9 mouse cellular contexts compared by ENCODE assay signal in the genomic region with DNA sequence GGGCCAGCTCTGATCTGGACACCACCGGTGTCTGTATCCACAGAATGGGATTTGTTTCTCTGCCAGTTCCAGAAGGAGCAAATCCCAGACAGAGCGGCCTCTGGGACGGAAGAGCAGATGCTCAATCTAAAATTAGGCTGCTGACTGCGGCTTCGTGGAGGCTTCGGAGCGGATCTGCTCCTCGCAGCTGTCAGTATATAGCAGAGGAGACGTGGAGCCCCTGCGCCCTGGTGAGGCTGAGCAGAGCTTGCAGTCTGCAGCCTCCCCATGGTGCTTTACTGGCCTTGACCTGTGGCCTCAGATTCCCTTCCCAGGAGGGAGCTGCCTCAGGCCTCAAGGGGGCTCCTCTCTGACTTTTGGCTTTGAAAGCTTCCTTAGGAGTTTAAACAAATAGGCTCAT. TPM values are rescaled to one million over a fixed set of nuclear protein-coding genes. Genes with fewer than 3 reads are reported as not detected.
DNase-seq lines count a peak whose midpoint lies in the region; ATAC-seq and TF ChIP-seq lines count a peak whose summit lies in the region.
"Had no signal": no experiment of that assay in that cellular context is flagged by ENCODE, and none has a peak within 500 bp of the region (broad histone marks: within the 10 kb centered on the region; RNA-seq: fewer than 3 reads in every experiment).

No protein-coding gene starts in this region.

- WGBS in midbrain, postnatal 0 days: 58% methylated on average over 10 of the region's 10 CpGs
- WGBS in midbrain, embryonic 15.5 days: 55% methylated on average over 10 of the region's 10 CpGs

- no peak for TF ChIP-seq CTCF in midbrain, postnatal 0 days (IDR thresholded peaks at IDR 0.05)

- H3K9me3 ChIP-seq in midbrain, postnatal 0 days (ENCODE audit: low read length): no peaks in the 10 kb centered on the region
- no peaks in the 10 kb centered on the region for H3K9me3 ChIP-seq in midbrain, embryonic 15.5 days
- H3K9me3 ChIP-seq: limb, embryonic 12.5 days had no signal

- intact Hi-C loops in heart, postnatal 25 days (cut with DNase I): no loop called here
- intact Hi-C loops in left cerebral cortex, postnatal 4 days (cut with DNase I): no loop called here

- peak; percentile 60 for DNase-seq in adrenal gland, postnatal 14 days
- no peak for DNase-seq in adrenal gland, adult 8-10 months
- DNase-seq in midbrain, postnatal 0 days (ENCODE audit: low spot score): peak; percentile 59
- DNase-seq in heart, postnatal 25 days (ENCODE audit: low spot score): peak; percentile 16
- DNase-seq in left cerebral cortex, postnatal 4 days: peak; percentile 70
- peak; percentile 43 for DNase-seq in testis, postnatal 14 days (ENCODE audit: low spot score)
- DNase-seq in T-cell, adult 2 months (ENCODE audit: low spot score): no peak

- no peaks in the 10 kb centered on the region for H3K27me3 ChIP-seq in midbrain, postnatal 0 days (ENCODE audit: insufficient read depth, low read length)
- no peaks in the 10 kb centered on the region for H3K27me3 ChIP-seq in midbrain, embryonic 15.5 days (replicated peaks)

- H3K9ac ChIP-seq in midbrain, postnatal 0 days (replicated peaks; ENCODE audit: low read length, poor library complexity, severe bottlenecking): no peak overlapping the region
- no peak overlapping the region for H3K9ac ChIP-seq in midbrain, embryonic 15.5 days
- H3K9ac ChIP-seq: limb, embryonic 12.5 days had no signal

- no peak overlapping the region for H3K4me2 ChIP-seq in midbrain, postnatal 0 days (ENCODE audit: low read depth, low read length, poor library complexity, severe bottlenecking)
- H3K4me2 ChIP-seq in midbrain, embryonic 15.5 days: no peak overlapping the region
- H3K4me2 ChIP-seq: limb, embryonic 12.5 days had no signal

- no peaks in the 10 kb centered on the region for H3K4me1 ChIP-seq in midbrain, postnatal 0 days (ENCODE audit: insufficient read depth, low read length)
- no peaks in the 10 kb centered on the region for H3K4me1 ChIP-seq in midbrain, embryonic 15.5 days

- no peak overlapping the region for H3K27ac ChIP-seq in midbrain, postnatal 0 days (ENCODE audit: low read depth, low read length)
- no peak overlapping the region for H3K27ac ChIP-seq in midbrain, embryonic 15.5 days
- H3K27ac ChIP-seq: limb, embryonic 12.5 days had no signal

- H3K36me3 ChIP-seq in midbrain, postnatal 0 days (ENCODE audit: insufficient read depth, low read length): no peaks in the 10 kb centered on the region
- H3K36me3 ChIP-seq in midbrain, embryonic 15.5 days (replicated peaks): no peaks in the 10 kb centered on the region
- H3K36me3 ChIP-seq: limb, embryonic 12.5 days had no signal

- no peak overlapping the region for H3K4me3 ChIP-seq in midbrain, postnatal 0 days (ENCODE audit: low read depth, low read length)
- no peak overlapping the region for H3K4me3 ChIP-seq in midbrain, embryonic 15.5 days
- H3K4me3 ChIP-seq: limb, embryonic 12.5 days had no signal

- no peak for ATAC-seq in midbrain, postnatal 0 days (ENCODE audit: low FRiP score)
- ATAC-seq in midbrain, embryonic 15.5 days (replicated peaks): no peak

RNA-seq across cellular contexts. Expression of gene AL607142.1, which starts 40.7 kb away (rescaled TPM):
- total RNA-seq in adrenal gland, postnatal 14 days (2021): not detected in 2 replicates
- not detected for total RNA-seq in adrenal gland, adult 8-10 months (2022)
- not detected in 2 replicates for total RNA-seq in midbrain, postnatal 0 days (2014; rRNA removed)
- not detected in 2 replicates for polyA plus RNA-seq in midbrain, postnatal 0 days (2015; fragmentation: Nextera tagmentation; extraction: Ambion mirVana)
- polyA plus RNA-seq in midbrain, embryonic 15.5 days (2015; fragmentation: Nextera tagmentation; extraction: Ambion mirVana): not detected in 2 replicates
- total RNA-seq in heart, postnatal 25 days (2021): not detected
- total RNA-seq in left cerebral cortex, postnatal 4 days (2021): not detected
- polyA plus RNA-seq: limb, embryonic 12.5 days had no signal

Comparison
In these comparisons a context has a peak if more than half of its experiments do, and no peak if none do; other contexts are left out.
1. DNase-seq: peak in adrenal gland, postnatal 14 days (single experiment), midbrain, postnatal 0 days (single experiment), heart, postnatal 25 days (single experiment), left cerebral cortex, postnatal 4 days (single experiment) and testis, postnatal 14 days (single experiment); none in adrenal gland, adult 8-10 months (single experiment) and T-cell, adult 2 months (single experiment).